Mouse (Mus musculus): ENCODE results near the gene Rarres2. TPM values are rescaled to one million over a fixed set of nuclear protein-coding genes. Genes with fewer than 3 reads are reported as not detected.

The Rarres2 gene
- total RNA-seq (2021): 10 to 100 TPM; 14.9 to 23.3 TPM
- long read RNA-seq, experiment 1, partial matches to known transcripts: 2 of 4 reads
- long read RNA-seq, experiment 1, other reads (novel, unspliced or antisense): 2 of 4 reads
- long read RNA-seq, experiment 2, partial matches to known transcripts: 5 of 16 reads
- long read RNA-seq, experiment 2, other reads (novel, unspliced or antisense): 1 of 16 reads

DNA sequence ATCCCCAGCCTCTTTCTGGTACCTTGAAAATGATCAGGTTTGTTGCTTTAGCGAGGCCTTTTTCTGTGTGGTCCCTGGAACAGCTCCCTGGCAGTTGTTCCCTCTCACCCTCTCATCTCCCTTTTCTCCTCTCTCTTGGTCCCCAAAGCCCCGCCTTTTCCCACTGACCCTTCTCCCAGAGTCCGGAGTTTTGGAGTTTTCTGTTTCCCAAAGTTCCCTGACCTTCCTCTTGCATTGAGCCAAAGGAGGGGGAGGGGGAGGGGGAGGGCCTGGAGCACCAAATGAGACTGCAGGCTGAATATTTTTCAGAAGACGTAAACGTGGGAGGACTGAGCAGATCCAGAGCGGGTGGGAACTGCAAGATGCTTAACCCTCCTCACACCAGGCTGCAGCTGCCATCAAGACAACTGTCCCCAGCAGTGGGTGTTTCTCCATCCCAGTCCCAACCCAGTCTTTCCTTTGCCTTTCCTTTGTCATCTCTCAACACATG is at the start of gene Rarres2:
Gene Rarres2 (minus strand): TSS at position 218 of the 490 bp plus-strand sequence.
- no peak for DNase-seq (ENCODE audit: low spot score in 2 of 2)

GRCm38 (mm10) chr6:48620031-48620430 is 47.4 kb upstream of the Rarres2 start:
- DNase-seq (ENCODE audit: low spot score in 2 of 2): no peak

GRCm38 (mm10) chr6:48614756-48615155 is 42.2 kb upstream of the Rarres2 start:
- no peak for DNase-seq (ENCODE audit: low spot score in 2 of 2)

- no peak for DNase-seq (ENCODE audit: low spot score in 2 of 2)
Measured at GRCm38 (mm10) chr6:48613464-48613863, 40.9 kb upstream of the Rarres2 start.

- no peak for DNase-seq (ENCODE audit: low spot score in 2 of 2)
Measured at GRCm38 (mm10) chr6:48610657-48611056, 38.1 kb upstream of the Rarres2 start.

GRCm38 (mm10) chr6:48609512-48609911 is 36.9 kb upstream of the Rarres2 start:
- no peak for DNase-seq (ENCODE audit: low spot score in 2 of 2)

DNA sequence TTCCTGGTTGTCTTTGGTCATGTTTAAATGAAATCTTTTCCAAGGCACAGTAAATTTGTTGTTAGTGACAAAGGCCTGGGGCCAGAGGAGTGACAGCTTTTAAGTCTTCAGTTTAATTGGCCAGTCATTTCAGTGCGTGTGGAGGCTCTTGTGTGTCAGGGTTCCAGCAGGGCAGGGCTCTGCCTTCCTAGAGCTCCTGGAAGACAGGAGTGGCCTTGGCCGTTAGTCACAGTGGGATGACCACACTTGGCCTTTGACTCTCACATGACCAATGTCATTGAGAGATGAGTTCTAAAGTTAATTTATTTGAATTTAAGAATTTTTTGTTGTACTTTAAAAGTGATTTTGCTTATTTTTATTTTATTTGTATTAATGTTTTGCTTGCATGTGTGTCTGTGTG is 35.5 kb upstream of the Rarres2 start:
- DNase-seq (ENCODE audit: low spot score in 2 of 2): no peak

- DNase-seq (ENCODE audit: low spot score in 2 of 2): peak in 1 of 2 experiments; percentile 42
Measured at GRCm38 (mm10) chr6:48602080-48602741, 29.6 kb upstream of the Rarres2 start.

DNA sequence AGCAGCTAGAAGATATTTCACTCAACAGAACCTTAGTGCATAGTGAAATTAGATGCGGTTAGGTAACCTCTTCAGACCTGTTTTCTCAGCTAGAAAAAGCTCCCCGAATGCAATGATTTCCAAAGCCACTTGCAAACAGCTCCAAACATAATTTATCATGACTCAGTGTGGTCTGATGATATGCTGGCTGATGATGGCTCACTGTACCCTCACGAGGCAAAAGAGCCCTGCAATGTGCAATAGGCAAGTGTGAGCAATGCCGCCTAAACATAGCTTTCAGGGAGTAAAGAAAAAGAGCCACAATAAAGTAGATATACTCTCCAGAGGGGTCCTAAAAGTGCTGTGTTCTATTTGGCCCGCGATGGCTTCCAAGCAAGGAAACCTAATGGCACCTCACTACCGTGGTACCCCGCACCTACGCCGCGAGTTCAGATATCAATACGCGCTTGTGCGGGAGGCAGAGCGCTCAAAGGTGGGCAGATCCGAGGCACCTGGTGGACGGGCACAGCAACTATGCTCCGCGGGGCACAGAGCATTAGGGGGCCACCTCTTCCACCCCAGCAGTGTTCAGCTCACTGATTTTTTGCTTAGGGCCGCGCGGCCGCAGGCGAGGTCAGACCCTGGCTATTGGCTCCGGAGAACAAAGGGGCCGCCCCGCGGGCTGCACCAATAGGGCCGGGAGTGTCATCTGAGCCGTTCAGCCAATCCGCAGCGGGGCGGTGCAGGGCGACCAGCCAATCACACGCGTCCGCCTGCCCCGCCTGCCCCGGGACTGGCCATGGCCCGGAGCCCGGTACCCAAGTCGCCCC is 28.9 kb upstream of the Rarres2 start, which contains the start of gene Zfp775:
Gene Zfp775 (plus strand): TSS at position 793 of the 809 bp plus-strand sequence.
- DNase-seq (ENCODE audit: low spot score in 2 of 2): peak; percentile 96 to 97

DNA sequence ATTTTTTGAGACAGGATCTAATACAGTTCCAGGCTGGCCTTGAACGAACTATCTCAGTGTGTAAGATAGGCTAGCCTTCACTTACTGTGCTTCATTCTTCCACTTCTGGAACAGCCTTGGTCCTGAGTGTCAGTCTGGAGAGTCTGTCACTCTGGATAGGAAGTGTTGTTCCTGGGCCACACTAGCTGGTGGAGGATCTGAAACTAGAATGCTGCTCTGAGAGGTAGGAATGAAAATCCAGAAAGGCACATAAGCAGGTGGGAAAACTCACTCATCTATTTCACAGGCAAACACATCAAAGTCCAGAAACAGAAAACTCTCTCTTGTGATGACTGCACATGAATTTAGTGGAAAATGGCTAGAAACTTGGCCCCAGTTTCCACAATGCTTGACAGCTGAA is 28.0 kb upstream of the Rarres2 start:
- no peak for DNase-seq (ENCODE audit: low spot score in 2 of 2)

DNA sequence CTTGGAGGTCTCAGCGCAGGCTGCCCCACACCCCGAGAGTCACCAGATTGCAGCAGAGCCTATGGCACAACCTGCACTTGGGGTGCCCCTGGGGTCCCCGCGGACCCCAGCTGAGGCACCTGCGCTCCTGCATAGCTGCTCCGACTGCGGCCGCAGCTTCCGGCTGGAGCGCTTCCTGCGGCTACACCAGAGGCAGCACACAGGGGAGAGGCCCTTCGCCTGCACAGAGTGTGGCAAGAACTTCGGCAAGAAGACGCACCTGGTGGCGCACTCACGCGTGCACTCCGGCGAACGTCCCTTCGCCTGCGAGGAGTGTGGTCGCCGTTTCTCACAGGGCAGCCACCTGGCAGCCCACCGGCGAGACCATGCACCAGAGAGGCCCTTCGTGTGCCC is 24.6 kb upstream of the Rarres2 start:
- no peak for DNase-seq (ENCODE audit: low spot score in 2 of 2)

DNA sequence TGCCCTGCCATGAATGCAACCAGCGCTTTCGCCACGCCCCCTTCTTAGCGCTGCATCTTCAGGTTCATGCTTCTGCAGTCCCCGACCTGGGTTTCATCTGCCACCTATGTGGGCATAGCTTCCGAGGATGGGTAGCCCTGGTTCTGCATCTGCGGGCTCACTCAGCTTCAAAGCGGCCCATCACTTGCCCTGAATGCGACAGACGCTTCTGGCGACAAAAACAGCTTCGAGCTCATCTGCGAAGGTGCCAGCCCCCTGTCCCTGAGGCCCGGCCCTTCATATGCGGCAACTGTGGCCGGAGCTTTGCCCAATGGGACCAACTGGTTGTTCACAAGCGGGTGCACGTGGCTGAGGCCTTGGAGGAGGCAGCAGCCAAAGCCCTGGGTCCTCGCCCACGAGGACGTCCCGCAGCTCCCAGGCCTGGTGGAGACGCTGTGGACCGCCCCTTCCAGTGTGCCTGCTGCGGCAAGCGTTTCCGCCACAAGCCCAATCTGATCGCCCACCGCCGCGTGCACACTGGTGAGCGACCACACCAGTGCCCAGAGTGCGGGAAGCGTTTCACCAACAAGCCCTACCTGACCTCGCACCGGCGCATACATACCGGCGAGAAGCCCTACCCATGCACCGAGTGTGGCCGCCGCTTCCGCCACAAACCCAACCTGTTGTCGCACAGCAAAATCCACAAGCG is 24.1 kb upstream of the Rarres2 start:
- DNase-seq (ENCODE audit: low spot score in 2 of 2): no peak

- DNase-seq (ENCODE audit: low spot score in 2 of 2): no peak
Measured at GRCm38 (mm10) chr6:48595278-48595677, 22.7 kb upstream of the Rarres2 start.

- peak; percentile 60 to 61 for DNase-seq (ENCODE audit: low spot score in 2 of 2)
Measured at GRCm38 (mm10) chr6:48594043-48594738, 21.6 kb upstream of the Rarres2 start.

GRCm38 (mm10) chr6:48593158-48594042 is 20.8 kb upstream of the Rarres2 start, which contains the start of the genes Repin1 and Gm44965:
Gene Repin1 (plus strand): TSS chr6:48593883.
Gene Gm44965 (plus strand): TSS chr6:48593941.
- peak; percentile 91 to 92 for DNase-seq (ENCODE audit: low spot score in 2 of 2)

DNA sequence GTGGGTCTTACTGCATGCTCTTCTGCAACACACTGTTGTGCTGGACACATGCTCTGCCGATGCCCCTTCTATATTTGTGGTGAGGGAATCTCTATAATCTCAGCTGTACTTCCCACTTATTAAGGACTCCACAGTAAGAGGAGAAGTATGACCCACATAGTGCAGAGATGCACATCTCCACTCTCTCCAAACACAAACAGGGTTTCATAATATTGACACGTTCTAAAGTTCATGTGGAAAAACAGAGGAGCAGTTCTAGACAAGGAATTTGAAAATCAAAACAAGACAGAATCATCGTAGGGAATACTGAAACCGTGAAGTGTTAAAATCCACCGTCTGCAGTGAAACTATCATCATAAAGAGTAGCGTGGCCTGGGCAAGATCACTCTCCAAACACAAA is 19.3 kb upstream of the Rarres2 start:
- DNase-seq (ENCODE audit: low spot score in 2 of 2): no peak

- DNase-seq (ENCODE audit: low spot score in 2 of 2): no peak
Measured at GRCm38 (mm10) chr6:48591221-48591845, 18.7 kb upstream of the Rarres2 start.

GRCm38 (mm10) chr6:48589194-48589750 is 16.7 kb upstream of the Rarres2 start, which contains the start of gene Gm45021:
Gene Gm45021 (plus strand): TSS chr6:48589610.
- no peak for DNase-seq (ENCODE audit: low spot score in 2 of 2)

GRCm38 (mm10) chr6:48582037-48582436 is 9.4 kb upstream of the Rarres2 start:
- DNase-seq (ENCODE audit: low spot score in 2 of 2): peak in 1 of 2 experiments; percentile 76
